Mouse (Mus musculus): Measurements from ENCODE around the gene Zfp991.
"Not testable (repeated sequence)": the region's sequence is repeated elsewhere in the genome, so short reads cannot be mapped to it uniquely, and the experiment has no call there.

GRCm38 (mm10) chr4:147125870-147126269 lies 6.0 kb upstream of the Zfp991 start:
- not testable (repeated sequence) for TF ChIP-seq POLR2A (IDR thresholded peaks at IDR 0.05; ENCODE audit: low read depth, low read length); CTCF (conservative IDR thresholded peaks at IDR 0.05 in 1 of 2, IDR thresholded peaks at IDR 0.05 in 1 of 2; ENCODE audit: low read depth in 2 of 2, low read length in 2 of 2); CHD2 (IDR thresholded peaks at IDR 0.05; ENCODE audit: low read length); MAX (IDR thresholded peaks at IDR 0.05; ENCODE audit: low read length); EP300 (IDR thresholded peaks at IDR 0.05; ENCODE audit: low read length); TCF12 (IDR thresholded peaks at IDR 0.05; ENCODE audit: low read depth, low read length); SMC3 (IDR thresholded peaks at IDR 0.05; ENCODE audit: low read depth, low read length)

All from CH12.LX (cell line).